Mouse (Mus musculus) lung, postnatal 0 days (tissue): ENCODE results near the gene Trp53i13.

ENCODE experiments used
- CTCF ChIP-seq: IDR thresholded peaks from 2 replicates; pipeline ENCODE4 v1.5.1; 2016; ENCODE audit warnings: antibody characterized with exemption, mild to moderate bottlenecking
- EP300 ChIP-seq: IDR thresholded peaks from 2 replicates; pipeline ENCODE4 v1.6.1; 2016; ENCODE audit warnings: antibody characterized with exemption, mild to moderate bottlenecking, control low read depth

- TF ChIP-seq EP300, result peak; percentile 51; the same call in 1 of the 2 replicates
- no peak for TF ChIP-seq CTCF
Observed at GRCm38 (mm10) chr11:77519043-77519442, 3.3 kb upstream of the Trp53i13 start, which contains the start of gene Gm10392.
